11 mouse cellular contexts compared by ENCODE assay signal in the genomic region with DNA sequence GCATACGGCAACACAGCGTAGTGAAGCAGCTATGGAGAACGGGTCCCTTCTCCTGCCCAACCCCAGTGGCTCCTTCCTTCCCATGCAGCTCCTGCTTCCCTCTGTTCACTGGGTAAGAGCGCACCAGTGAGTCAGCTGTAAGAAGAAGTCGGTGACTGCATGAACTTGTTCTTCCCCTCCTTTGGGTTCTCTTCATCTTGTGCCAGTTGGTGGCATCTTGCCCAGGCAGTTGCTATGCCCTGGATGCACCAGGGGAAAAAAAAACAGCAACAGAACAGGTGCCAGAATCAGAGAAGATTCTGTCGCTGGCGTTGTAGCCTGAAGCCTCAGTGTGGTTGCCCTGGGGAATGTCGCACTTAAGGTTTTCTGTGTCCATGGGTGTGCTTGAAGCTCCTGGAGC. TPM values are rescaled to one million over a fixed set of nuclear protein-coding genes. Genes with fewer than 3 reads are reported as not detected.
A peak's percentile ranks its signal among the peaks of the same experiment; 100 is the strongest.
DNase-seq lines count a peak whose midpoint lies in the region; ATAC-seq and TF ChIP-seq lines count a peak whose summit lies in the region.
"Had no signal": no experiment of that assay in that cellular context is flagged by ENCODE, and none has a peak within 500 bp of the region (broad histone marks: within the 10 kb centered on the region; RNA-seq: fewer than 3 reads in every experiment).

No protein-coding gene starts in this region.

- H3K9ac ChIP-seq in intestine, postnatal 0 days (ENCODE audit: low read depth, low read length): no peak overlapping the region
- H3K9ac ChIP-seq: limb, embryonic 13.5 days; midbrain, embryonic 13.5 days had no signal

- no peaks in the 10 kb centered on the region for H3K9me3 ChIP-seq in intestine, postnatal 0 days (ENCODE audit: control insufficient read depth)
- H3K9me3 ChIP-seq: limb, embryonic 13.5 days; midbrain, embryonic 13.5 days had no signal

- H3K4me2 ChIP-seq in intestine, postnatal 0 days (replicated peaks; ENCODE audit: low read depth): no peak overlapping the region
- H3K4me2 ChIP-seq: limb, embryonic 13.5 days; midbrain, embryonic 13.5 days had no signal

- intact Hi-C loops in left cerebral cortex, postnatal 25 days (cut with DNase I): no loop called here
- intact Hi-C loops in gastrocnemius, postnatal 14 days (cut with DNase I; ENCODE audit: low total_unique reads): no loop called here

- no peaks in the 10 kb centered on the region for H3K36me3 ChIP-seq in intestine, postnatal 0 days (ENCODE audit: control insufficient read depth, insufficient read depth)
- H3K36me3 ChIP-seq: limb, embryonic 13.5 days had no signal

- no peak for ATAC-seq in intestine, postnatal 0 days
- ATAC-seq: midbrain, embryonic 13.5 days had no signal

- DNase-seq in adrenal gland, adult 2 months: peak; percentile 19
- no peak for DNase-seq in adrenal gland, postnatal 4 days (ENCODE audit: low spot score in 2 of 2)
- peak; percentile 6 to 21 for DNase-seq in left cerebral cortex, adult 18-20 months (ENCODE audit: low spot score in 2 of 2)
- DNase-seq in left cerebral cortex, postnatal 25 days (ENCODE audit: low spot score in 2 of 2): no peak
- DNase-seq in adrenal gland, postnatal 36 days: peak; percentile 23 to 54
- peak; percentile 76 for DNase-seq in gastrocnemius, postnatal 14 days
- DNase-seq in spleen, postnatal 14 days (ENCODE audit: low spot score in 2 of 2): no peak
- DNase-seq: kidney, adult 8-10 months had no signal

- H3K4me1 ChIP-seq in intestine, postnatal 0 days (replicated peaks; ENCODE audit: control insufficient read depth, insufficient read depth, low read length): no peaks in the 10 kb centered on the region
- H3K4me1 ChIP-seq: limb, embryonic 13.5 days; midbrain, embryonic 13.5 days had no signal

- H3K4me3 ChIP-seq in intestine, postnatal 0 days (ENCODE audit: low read depth, low read length): no peak overlapping the region
- H3K4me3 ChIP-seq: limb, embryonic 13.5 days; midbrain, embryonic 13.5 days had no signal

- 92% methylated on average over 8 of the region's 8 CpGs for WGBS in intestine, postnatal 0 days

- no peak for TF ChIP-seq CTCF in intestine, postnatal 0 days (IDR thresholded peaks at IDR 0.05; ENCODE audit: low read depth)

- no peak overlapping the region for H3K27ac ChIP-seq in intestine, postnatal 0 days (ENCODE audit: low read depth, low read length)
- H3K27ac ChIP-seq: limb, embryonic 13.5 days; midbrain, embryonic 13.5 days had no signal

- H3K27me3 ChIP-seq in intestine, postnatal 0 days (replicated peaks; ENCODE audit: control insufficient read depth, insufficient read depth, low read length): no peaks in the 10 kb centered on the region
- H3K27me3 ChIP-seq: limb, embryonic 13.5 days; midbrain, embryonic 13.5 days had no signal

RNA-seq across cellular contexts. Expression of a gene that starts 22.3 kb away (rescaled TPM):
- 1 to 10 TPM; 3.7 to 3.8 TPM for total RNA-seq in adrenal gland, adult 2 months (2021)
- polyA plus RNA-seq in adrenal gland, adult 2 months (2012; rRNA removed): 0.73 TPM in 2 replicates
- total RNA-seq in adrenal gland, postnatal 4 days (2021): 1 to 10 TPM; 5.4 to 8.0 TPM
- total RNA-seq in left cerebral cortex, adult 18-20 months (2021): 10 to 100 TPM; 49.1 to 52.8 TPM
- total RNA-seq in left cerebral cortex, postnatal 25 days (2021): 10 to 100 TPM; 53.1 to 57.1 TPM
- total RNA-seq in adrenal gland, postnatal 36 days (2021): 1 to 10 TPM; 4.4 TPM
- total RNA-seq in gastrocnemius, postnatal 14 days (2021): 10 to 100 TPM; 11.5 to 21.3 TPM
- polyA plus RNA-seq in intestine, postnatal 0 days (2015; fragmentation: Nextera tagmentation; extraction: Ambion mirVana): 1.1 and 1.2 TPM in 2 replicates

RNA-seq across cellular contexts. Expression of a gene that starts 58.5 kb away (rescaled TPM):
- 10 to 100 TPM; 22.3 to 27.3 TPM for total RNA-seq in adrenal gland, adult 2 months (2021)
- polyA plus RNA-seq in adrenal gland, adult 2 months (2012; rRNA removed): 1.2 and 1.4 TPM in 2 replicates
- total RNA-seq in adrenal gland, postnatal 4 days (2021): 10 to 100 TPM; 33.0 to 37.3 TPM
- total RNA-seq in left cerebral cortex, adult 18-20 months (2021): 10 to 100 TPM; 28.7 to 29.2 TPM
- 10 to 100 TPM; 24.4 to 26.9 TPM for total RNA-seq in left cerebral cortex, postnatal 25 days (2021)
- total RNA-seq in adrenal gland, postnatal 36 days (2021): 10 to 100 TPM; 23.8 to 24.8 TPM
- total RNA-seq in gastrocnemius, postnatal 14 days (2021): 10 to 100 TPM; 12.8 TPM
- 36.2 and 39.4 TPM in 2 replicates for polyA plus RNA-seq in intestine, postnatal 0 days (2015; fragmentation: Nextera tagmentation; extraction: Ambion mirVana)

Comparison
In these comparisons a context has a peak if more than half of its experiments do, and no peak if none do; other contexts are left out.
1. DNase-seq: peak in adrenal gland, adult 2 months (single experiment), left cerebral cortex, adult 18-20 months (2 of 2), adrenal gland, postnatal 36 days (2 of 2) and gastrocnemius, postnatal 14 days (single experiment); none in adrenal gland, postnatal 4 days (0 of 2), left cerebral cortex, postnatal 25 days (0 of 2) and spleen, postnatal 14 days (0 of 2).